Mouse (Mus musculus) embryonic facial prominence, embryonic 13.5 days (tissue): ENCODE results near the gene Cdc42ep5. TPM values are rescaled to one million over a fixed set of nuclear protein-coding genes. Genes with fewer than 3 reads are reported as not detected.

ENCODE experiments used
- ATAC-seq: fragments of 200-750 bp; cut with Nextera tagmentation; 2 replicates; pipeline ENCODE4 v1.8.0; 2017; ENCODE audit warnings: low read depth; ENCODE audit not compliant: insufficient number of reproducible peaks, insufficient read depth, low FRiP score, low TSS enrichment
- H3K27ac ChIP-seq: fragments of 300-500 bp; sonication (generic); 2 replicates; pipeline ENCODE4 v1.5.1; 2015; ENCODE audit warnings: moderate library complexity, mild to moderate bottlenecking, inconsistent platforms
- H3K27me3 ChIP-seq: fragments of 300-500 bp; sonication (generic); 2 replicates; pipeline ENCODE4 v1.6.1; 2015; ENCODE audit warnings: mild to moderate bottlenecking, inconsistent platforms
- H3K36me3 ChIP-seq: fragments of 300-500 bp; sonication (generic); 2 replicates; pipeline ENCODE4 v1.6.1; 2015; ENCODE audit warnings: mild to moderate bottlenecking, inconsistent platforms
- H3K4me1 ChIP-seq: fragments of 300-500 bp; sonication (generic); 2 replicates; pipeline ENCODE4 v1.6.1; 2015; ENCODE audit warnings: inconsistent platforms
- H3K4me2 ChIP-seq: fragments of 300-500 bp; sonication (generic); 2 replicates; pipeline ENCODE4 v1.6.1; 2015; ENCODE audit warnings: moderate library complexity, mild to moderate bottlenecking, inconsistent platforms
- H3K4me3 ChIP-seq: fragments of 300-500 bp; sonication (generic); 2 replicates; pipeline ENCODE4 v1.5.1; 2015; ENCODE audit warnings: mild to moderate bottlenecking, inconsistent platforms
- H3K9ac ChIP-seq: fragments of 300-500 bp; sonication (generic); 2 replicates; pipeline ENCODE4 v1.6.1; 2015; ENCODE audit warnings: mild to moderate bottlenecking, inconsistent platforms
- H3K9me3 ChIP-seq: fragments of 300-500 bp; sonication (generic); 2 replicates; pipeline ENCODE4 v1.6.1; 2016; ENCODE audit warnings: inconsistent platforms
- WGBS: fragments of 180-500 bp; shearing (Covaris S2); methylation state at CpG from one replicate; pipeline ENCODE4 v1.1.7; 2015; ENCODE audit warnings: mixed read lengths; 5-methylcytosine and 5-hydroxymethylcytosine counted together
- polyA plus RNA-seq: library from polyadenylated mRNA; unstranded; fragments of >200 nt; fragmentation: Nextera tagmentation; extraction: Ambion mirVana; gene quantifications from 2 replicates; pipeline ENCODE4 v1.2.1, GENCODE M21; 2015

Cdc42ep5 gene
- polyA plus RNA-seq, 1 experiment from 2014 or later = 71.0 TPM

DNA sequence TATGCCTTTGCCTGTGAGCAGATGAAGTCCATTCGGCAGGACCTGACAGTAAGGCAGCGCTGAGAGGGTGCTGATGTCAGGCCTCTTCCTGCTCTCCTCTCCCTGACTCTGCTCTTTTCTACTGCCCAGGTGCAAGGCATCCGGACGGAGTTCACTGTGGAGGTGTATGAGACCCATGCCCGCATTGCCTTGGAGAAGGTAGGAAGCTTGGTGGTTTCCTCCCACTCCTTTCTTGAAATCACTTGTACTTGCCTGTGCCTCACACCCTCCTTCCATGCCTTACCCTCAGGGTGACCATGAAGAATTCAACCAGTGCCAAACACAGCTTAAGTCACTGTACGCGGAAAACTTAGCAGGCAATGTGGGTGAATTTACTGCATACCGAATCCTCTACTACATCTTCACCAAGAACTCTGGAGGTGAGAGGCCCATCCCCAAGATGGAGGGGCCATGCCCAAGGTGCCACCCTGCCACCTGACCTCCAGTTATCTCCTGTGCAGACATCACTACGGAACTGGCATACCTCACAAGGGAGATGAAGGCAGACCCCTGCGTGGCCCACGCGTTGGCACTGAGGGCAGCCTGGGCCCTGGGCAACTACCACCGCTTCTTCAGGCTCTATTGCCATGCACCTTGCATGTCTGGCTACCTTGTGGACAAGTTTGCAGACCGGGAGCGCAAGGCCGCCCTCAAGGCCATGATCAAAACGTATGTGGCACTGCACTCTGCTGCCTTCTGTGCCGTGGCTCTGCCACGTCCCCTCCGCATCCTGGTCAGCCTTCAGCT, 19.7 kb downstream of the Cdc42ep5 start:
- 93% methylated on average over 20 of the region's 20 CpGs for WGBS
- H3K9ac ChIP-seq = no peak overlapping the region
- no peak overlapping the region for H3K4me3 ChIP-seq
- peaks cover 84% of the 10 kb centered on the region for H3K36me3 ChIP-seq
- no peak overlapping the region for H3K27ac ChIP-seq
- peaks cover 20% of the 10 kb centered on the region for H3K4me1 ChIP-seq
- no peak for ATAC-seq
- no peak overlapping the region for H3K4me2 ChIP-seq
- no peaks in the 10 kb centered on the region for H3K9me3 ChIP-seq
- no peaks in the 10 kb centered on the region for H3K27me3 ChIP-seq

DNA sequence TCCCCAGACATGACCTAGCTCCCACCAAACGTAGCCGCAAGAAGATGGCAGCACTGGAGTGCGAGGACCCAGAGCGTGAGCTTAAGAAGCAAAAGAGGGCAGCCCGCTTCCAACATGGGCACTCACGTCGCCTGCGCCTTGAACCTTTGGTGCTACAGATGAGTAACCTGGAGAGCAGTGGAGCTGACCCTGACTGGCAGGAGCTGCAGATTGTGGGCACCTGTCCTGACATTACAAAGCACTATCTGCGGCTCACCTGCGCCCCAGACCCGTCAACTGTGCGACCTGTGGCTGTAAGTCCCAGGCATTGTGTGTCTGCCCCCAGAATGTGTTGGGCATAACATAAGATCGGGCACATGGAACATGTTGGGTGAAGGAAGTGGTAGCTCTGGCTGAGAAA, 20.6 kb downstream of the Cdc42ep5 start:
- Histone ChIP-seq H3K4me2 (no peak overlapping the region), H3K27me3 (no peaks in the 10 kb centered on the region), H3K9me3 (no peaks in the 10 kb centered on the region), H3K27ac (no peak overlapping the region), H3K9ac (no peak overlapping the region), H3K4me1 (peaks cover 17% of the 10 kb centered on the region), H3K36me3 (peaks cover 93% of the 10 kb centered on the region), H3K4me3 (no peak overlapping the region)
- no peak for ATAC-seq
- 98% methylated on average over 13 of the region's 13 CpGs for WGBS

DNA sequence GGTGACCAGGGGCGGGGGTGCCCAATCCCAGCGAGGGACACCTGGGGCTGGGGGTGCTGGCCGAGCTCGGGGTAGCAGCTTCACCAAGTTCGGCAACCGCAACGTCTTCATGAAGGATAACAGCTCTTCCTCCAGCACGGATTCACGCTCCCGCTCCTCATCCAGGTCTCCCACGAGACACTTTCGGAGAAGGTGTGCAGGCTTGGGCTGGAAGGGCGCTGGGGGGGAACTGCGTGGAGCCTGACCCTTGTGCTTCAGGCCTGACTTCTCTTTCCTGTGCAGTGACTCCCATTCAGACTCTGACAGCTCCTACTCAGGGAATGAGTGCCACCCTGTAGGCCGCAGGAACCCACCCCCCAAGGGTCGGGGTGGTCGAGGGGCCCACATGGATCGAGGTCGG, 21.2 kb downstream of the Cdc42ep5 start:
- ATAC-seq = no peak
- Histone ChIP-seq H3K4me3 (no peak overlapping the region), H3K27me3 (no peaks in the 10 kb centered on the region), H3K9me3 (no peaks in the 10 kb centered on the region), H3K9ac (no peak overlapping the region), H3K4me2 (no peak overlapping the region), H3K27ac (no peak overlapping the region), H3K36me3 (peaks cover 98% of the 10 kb centered on the region), H3K4me1 (peaks cover 14% of the 10 kb centered on the region)
- WGBS = 94% methylated on average over 19 of the region's 19 CpGs

DNA sequence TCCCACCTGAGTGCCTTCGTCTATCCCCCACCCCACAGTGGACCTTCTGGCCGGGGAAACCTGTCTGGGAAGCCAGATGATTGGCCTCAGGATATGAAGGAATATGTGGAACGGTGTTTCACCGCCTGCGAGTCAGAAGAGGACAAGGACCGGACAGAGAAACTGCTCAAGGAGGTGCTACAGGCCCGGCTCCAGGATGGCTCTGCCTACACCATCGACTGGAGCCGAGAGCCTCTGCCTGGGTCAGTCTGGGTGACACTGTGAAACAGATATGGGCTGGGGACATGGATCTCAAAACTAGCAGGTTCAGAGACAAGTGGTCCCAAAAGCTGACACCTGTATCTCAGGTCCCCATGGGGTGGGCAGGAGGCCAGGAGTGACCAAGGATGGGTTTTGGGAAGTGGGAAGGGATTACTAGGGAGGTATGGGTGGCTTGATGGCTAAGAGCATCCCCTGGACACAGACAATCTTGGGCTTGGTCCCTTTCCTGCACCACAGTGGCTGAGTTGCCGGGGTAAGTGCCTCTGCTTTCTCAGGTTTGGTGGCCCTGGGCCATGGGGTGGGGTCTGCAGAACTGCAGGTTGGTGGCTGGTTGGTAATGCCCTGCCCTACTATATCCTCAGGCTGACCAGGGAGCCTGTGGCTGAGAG, 21.7 kb downstream of the Cdc42ep5 start:
- Histone ChIP-seq H3K9me3 (no peaks in the 10 kb centered on the region), H3K27me3 (no peaks in the 10 kb centered on the region), H3K4me2 (no peak overlapping the region), H3K36me3 (peaks cover 95% of the 10 kb centered on the region), H3K4me1 (peaks cover 14% of the 10 kb centered on the region), H3K4me3 (no peak overlapping the region), H3K9ac (no peak overlapping the region), H3K27ac (no peak overlapping the region)
- ATAC-seq = no peak
- 96% methylated on average over 10 of the region's 10 CpGs for WGBS

DNA sequence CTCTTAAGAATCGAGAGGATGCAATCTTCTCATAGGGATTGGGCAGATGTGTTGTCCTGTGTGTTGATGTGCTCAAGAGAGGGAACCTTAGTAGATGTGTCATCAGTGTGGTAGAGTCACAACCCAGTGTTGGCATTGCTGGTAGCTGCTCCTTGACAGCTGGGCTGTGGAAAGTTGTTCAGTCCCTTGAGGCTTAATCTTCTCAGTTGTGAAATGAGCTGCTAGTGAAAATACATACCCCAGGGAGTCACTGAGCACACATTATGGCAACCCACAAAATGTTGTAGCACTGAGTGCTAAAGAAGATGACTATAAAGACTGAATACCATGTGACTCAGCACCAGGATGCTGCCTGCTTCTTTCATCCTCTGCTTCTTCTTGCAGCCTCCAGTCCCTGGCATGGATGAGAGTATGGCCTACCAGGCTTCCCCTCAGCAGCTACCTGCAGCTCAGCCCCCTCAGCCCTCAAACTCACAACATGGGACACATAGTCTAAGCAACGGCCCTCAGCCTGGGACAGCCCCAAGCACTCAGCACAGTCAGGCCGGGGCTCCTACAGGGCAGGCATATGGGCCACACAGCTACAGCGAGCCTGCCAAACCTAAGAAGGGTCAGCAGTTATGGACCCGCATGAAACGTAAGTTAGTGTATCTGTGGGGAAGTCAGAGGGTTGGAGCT, 22.9 kb downstream of the Cdc42ep5 start:
- Histone ChIP-seq H3K27me3 (no peaks in the 10 kb centered on the region), H3K4me3 (no peak overlapping the region), H3K36me3 (peaks cover 84% of the 10 kb centered on the region), H3K4me1 (peaks cover 13% of the 10 kb centered on the region), H3K9me3 (no peaks in the 10 kb centered on the region), H3K27ac (no peak overlapping the region), H3K4me2 (no peak overlapping the region), H3K9ac (no peak overlapping the region)
- no peak for ATAC-seq
- 92% methylated on average over 6 of the region's 6 CpGs for WGBS

DNA sequence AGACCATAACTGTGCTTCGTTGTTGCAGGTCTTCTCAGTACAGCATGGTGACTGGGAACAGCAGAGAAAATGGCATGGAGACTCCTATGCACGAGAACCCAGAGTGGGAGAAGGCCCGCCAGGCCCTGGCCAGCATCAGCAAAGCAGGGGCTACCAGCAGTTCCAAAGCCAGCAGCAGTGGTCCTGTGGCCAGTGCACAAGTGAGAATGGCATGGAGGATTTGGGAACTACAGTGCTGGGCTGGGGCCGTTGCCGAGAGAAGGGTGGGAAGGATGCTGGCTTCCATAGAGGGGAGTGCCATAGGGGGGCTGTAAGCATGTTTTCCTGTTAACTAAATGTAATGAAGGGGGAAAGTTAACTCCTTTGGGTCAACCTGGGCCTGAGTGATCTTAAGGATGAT, 25.3 kb downstream of the Cdc42ep5 start:
- H3K9me3 ChIP-seq = no peaks in the 10 kb centered on the region
- 92% methylated on average over 5 of the region's 5 CpGs for WGBS
- no peak overlapping the region for H3K4me2 ChIP-seq
- no peak overlapping the region for H3K27ac ChIP-seq
- no peaks in the 10 kb centered on the region for H3K27me3 ChIP-seq
- no peak overlapping the region for H3K9ac ChIP-seq
- H3K4me3 ChIP-seq = no peak overlapping the region
- ATAC-seq = no peak
- peaks cover 60% of the 10 kb centered on the region for H3K36me3 ChIP-seq
- peaks cover 13% of the 10 kb centered on the region for H3K4me1 ChIP-seq

DNA sequence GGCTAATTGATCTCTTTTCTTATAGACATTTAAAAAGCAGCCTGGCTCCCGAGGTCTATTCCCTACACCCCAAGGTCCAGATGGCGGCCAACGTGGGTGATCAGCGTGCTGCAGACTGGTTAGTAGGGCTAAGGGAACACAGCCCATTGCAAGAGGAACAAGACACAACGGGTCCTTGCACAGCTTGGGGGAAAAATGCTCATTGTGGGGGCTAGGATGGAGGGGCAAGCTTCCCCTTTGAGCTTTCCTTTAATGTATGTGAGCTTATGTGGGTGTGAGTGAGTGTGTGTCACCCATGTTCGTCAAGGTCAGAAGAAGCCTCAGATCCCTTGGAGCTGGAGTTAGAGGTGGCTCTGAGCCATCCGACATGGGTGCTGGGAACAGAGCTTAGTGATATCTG, 26.0 kb downstream of the Cdc42ep5 start:
- Histone ChIP-seq H3K4me2 (0 out of 2 replicates have a peak overlapping the region, but pooled peaks have one; percentile 83), H3K36me3 (peaks cover 52% of the 10 kb centered on the region), H3K9ac (0 out of 2 replicates have a peak overlapping the region, but pooled peaks have one; percentile 91), H3K9me3 (no peaks in the 10 kb centered on the region), H3K27ac (no peak overlapping the region), H3K4me1 (peaks cover 13% of the 10 kb centered on the region), H3K4me3 (no peak overlapping the region), H3K27me3 (no peaks in the 10 kb centered on the region)
- WGBS = 92% methylated on average over 7 of the region's 7 CpGs
- ATAC-seq = no peak

DNA sequence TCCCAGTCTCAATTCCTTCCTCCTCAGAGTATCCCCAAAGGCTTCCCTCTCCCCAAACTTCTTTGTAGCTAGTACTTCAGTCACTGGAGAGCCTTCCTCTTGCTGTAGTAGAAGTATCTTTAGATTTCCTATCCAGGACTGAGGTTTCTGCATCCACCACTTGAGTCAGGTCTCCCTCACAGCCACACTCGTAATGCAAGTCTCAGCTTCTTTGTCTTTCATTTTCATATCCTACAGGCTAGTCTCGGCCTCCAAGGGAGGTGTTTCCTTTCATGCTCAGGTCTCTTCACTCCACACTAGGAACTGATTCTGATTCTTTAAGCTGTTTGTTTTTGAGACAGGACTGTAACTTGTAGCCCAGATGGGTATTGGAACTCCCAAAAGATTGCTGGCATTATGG, 26.5 kb downstream of the Cdc42ep5 start:
- peaks cover 13% of the 10 kb centered on the region for H3K4me1 ChIP-seq
- 86% methylated on average over 2 of the region's 2 CpGs for WGBS
- H3K27ac ChIP-seq = no peak overlapping the region
- peaks cover 47% of the 10 kb centered on the region for H3K36me3 ChIP-seq
- H3K4me2 ChIP-seq = peak overlapping the region; percentile 83
- H3K4me3 ChIP-seq = peak overlapping the region; percentile 95
- H3K9me3 ChIP-seq = no peaks in the 10 kb centered on the region
- H3K27me3 ChIP-seq = no peaks in the 10 kb centered on the region
- ATAC-seq = no peak
- peak overlapping the region; percentile 91 for H3K9ac ChIP-seq

DNA sequence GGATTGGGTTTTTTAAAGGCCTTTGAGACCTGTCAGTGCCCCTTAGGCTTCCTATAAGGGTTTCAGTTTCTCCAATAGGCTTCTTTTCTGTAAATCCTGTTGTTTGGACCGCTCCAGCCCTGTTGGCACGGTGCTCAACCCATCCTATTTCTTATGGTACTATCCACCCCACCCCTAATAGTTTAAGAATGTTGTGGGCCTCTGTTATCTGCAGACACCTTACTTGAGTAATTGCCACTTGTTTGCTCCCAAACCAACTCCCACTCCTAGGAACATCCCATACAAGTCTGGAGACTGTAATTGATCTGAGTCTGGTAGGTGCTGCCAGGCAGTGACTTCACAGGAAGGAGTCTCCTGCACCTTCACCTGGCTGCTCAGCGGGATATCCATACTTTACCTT, 26.9 kb downstream of the Cdc42ep5 start:
- Histone ChIP-seq H3K27ac (no peak overlapping the region), H3K9me3 (no peaks in the 10 kb centered on the region), H3K4me1 (peaks cover 13% of the 10 kb centered on the region), H3K9ac (peak overlapping the region; percentile 91), H3K4me3 (peak overlapping the region; percentile 95), H3K27me3 (no peaks in the 10 kb centered on the region), H3K4me2 (peak overlapping the region; percentile 83), H3K36me3 (peaks cover 43% of the 10 kb centered on the region)
- 51% methylated on average over 3 of the region's 3 CpGs for WGBS
- ATAC-seq = no peak

DNA sequence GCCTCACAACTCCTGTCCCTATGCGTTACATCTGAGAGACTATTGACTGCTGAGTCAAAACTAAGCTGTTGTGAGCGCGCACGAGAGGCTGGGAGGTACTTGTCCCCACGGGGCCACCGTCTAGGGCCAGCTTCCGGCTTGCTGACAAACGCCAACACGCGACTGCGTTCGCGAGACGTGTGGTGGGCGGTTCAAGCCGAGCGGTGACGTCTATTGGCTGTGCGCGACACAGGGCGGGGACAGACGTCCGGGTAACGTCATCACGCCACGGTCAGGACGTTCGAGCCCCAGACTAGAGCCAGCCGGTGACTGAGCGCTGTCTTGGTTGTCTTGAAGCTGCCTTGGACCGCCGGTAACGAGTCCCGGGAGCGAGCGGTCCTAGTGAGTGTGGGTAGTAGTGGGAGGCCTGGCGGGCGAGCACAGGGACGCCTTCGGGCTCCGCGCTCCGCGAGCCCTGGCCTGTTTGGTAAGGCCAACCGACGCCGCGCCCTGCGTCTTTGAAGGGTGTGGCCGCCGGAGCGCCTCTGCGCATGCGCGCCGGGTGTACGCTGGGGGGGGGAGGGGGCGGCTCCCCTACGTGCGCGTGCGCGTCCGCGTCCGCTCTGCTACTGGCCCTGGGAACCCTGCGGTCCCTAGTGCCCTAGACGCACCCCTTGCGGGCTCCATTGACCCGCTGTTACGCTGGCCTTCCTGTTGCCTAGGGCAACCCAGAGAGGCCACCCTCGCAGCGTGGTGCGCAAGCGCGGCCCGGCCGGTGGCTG, 27.7 kb downstream of the Cdc42ep5 start, which contains the start of gene Leng8:
Gene Leng8 (plus strand): TSS at position 269 of the 761 bp plus-strand sequence.
- peak within 1 kb of the TSS; percentile 91 for H3K9ac ChIP-seq
- H3K4me2 ChIP-seq = peak within 1 kb of the TSS; percentile 83
- H3K36me3 ChIP-seq = peaks cover 35% of the 10 kb centered on the region
- H3K4me3 ChIP-seq = peak within 1 kb of the TSS; percentile 95
- ATAC-seq = peak; percentile 96
- H3K4me1 ChIP-seq = peaks cover 13% of the 10 kb centered on the region
- H3K27me3 ChIP-seq = no peaks in the 10 kb centered on the region
- H3K27ac ChIP-seq = peak within 1 kb of the TSS; percentile 94
- under 1% methylated on average over 59 of the region's 78 CpGs for WGBS
- no peaks in the 10 kb centered on the region for H3K9me3 ChIP-seq

DNA sequence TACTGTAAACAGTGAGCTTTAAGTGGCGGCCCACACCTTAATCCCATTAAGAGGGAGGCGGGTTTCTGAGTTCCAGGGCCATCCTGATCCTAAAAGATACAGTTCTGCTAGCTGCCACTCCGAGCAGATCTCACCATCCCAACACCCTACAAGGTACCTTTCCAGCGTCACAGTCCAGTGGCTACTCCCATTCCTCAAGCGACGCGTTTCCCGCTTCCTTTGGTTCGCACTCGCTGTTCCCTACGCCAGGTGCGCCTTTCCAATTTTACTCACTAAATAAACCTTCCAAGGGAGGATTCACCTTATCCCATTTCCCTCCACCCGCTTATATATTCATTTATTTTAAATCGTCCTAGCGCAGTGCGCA, 28.3 kb downstream of the Cdc42ep5 start:
- Histone ChIP-seq H3K4me2 (peak overlapping the region; percentile 83), H3K27ac (peak overlapping the region; percentile 74), H3K36me3 (peaks cover 30% of the 10 kb centered on the region), H3K9ac (peak overlapping the region; percentile 91), H3K27me3 (no peaks in the 10 kb centered on the region), H3K9me3 (no peaks in the 10 kb centered on the region), H3K4me3 (peak overlapping the region; percentile 95), H3K4me1 (peaks cover 15% of the 10 kb centered on the region)
- WGBS = under 1% methylated on average over 16 of the region's 16 CpGs
- peak; percentile 5; the same call in 1 of the 2 replicates for ATAC-seq
